Mouse (Mus musculus) CD4-positive naive resting alpha-beta T cell, adult 57 days (primary cell): ENCODE data around the gene Nup214. TPM values are rescaled to one million over a fixed set of nuclear protein-coding genes. Genes with fewer than 3 reads are reported as not detected.

ENCODE experiments used
- total RNA-seq: library from RNA; stranded (reverse); gene quantifications from one replicate; pipeline ENCODE4 v1.2.4, GENCODE M21; 2023

Nup214 gene
- 132 TPM for total RNA-seq

DNA sequence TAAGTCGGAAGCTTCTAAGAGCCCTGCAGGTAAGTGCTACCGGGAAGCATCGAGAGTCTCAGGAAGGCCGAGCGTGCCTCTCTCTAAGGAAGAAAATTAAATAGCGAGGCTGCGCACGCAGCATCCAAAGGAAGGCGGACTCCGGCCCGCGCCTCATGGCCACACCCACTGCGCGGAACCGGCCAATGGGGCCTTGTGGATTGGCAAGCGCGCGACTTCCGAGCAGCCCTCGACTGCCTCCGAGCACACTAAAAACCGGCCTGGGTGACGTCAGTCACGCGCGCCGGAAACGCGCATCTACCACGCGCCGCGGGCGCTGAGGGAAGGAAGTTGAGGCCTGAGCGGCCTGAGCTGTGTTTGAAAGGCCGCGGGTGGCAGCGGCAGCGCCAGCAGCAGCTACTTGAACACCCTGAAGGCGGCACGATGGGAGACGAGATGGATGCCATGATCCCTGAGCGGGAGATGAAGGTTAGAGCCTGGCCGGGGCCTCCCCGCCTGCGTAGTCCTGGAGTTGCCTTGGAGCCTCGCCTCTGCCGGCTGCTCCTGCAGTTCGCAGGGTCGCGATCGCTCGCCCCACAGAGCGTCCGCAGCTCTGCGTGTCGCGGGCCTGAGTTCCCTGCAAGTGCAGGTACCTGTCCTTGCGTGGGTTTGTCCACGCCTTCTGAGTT lies at the start of gene Nup214:
Gene Nup214 (plus strand): TSS at position 296 of the 668 bp plus-strand sequence.

DNA sequence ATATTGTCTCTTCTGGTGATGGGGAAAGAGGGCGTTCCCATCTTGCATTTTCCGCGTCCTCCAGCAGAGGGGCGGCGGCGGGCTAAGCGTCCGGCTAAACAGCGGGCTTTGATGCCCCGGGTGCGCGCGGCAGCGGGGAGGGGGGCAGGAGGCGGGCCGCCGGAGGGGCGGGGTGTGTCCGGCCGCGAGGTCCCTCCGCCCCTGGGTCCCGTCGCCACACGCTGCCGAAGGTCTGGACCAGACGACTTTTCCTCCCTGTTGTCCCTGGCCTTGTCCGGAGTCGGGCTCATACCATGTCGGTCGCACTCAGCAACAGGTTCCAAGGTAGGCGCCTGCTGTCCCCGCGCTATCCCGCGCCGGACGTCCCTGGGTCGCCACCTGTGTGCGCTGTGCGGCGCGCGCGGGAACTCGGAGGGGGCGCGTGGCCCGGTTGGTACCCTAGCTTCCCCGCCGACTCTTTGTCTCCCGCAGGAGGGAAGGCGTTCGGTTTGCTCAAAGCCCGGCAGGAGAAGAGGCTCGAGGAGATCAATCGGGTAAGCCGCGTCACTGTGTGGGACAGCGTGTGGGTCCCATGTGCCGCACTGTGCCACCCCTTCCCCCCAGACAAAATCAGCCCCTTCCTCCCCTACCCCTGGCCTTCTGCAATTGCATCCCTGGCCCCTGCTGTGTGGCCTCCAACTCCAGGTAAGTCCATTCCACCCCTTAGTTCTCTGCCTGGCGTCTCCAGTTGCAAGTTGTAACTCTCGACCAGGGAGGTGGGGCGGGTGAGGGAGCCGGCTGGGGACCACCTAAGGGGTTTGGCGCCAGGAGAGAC lies 24.0 kb upstream of the Nup214 start, which contains the start of gene Aif1l:
Gene Aif1l (plus strand): TSS at position 82 of the 814 bp plus-strand sequence.

DNA sequence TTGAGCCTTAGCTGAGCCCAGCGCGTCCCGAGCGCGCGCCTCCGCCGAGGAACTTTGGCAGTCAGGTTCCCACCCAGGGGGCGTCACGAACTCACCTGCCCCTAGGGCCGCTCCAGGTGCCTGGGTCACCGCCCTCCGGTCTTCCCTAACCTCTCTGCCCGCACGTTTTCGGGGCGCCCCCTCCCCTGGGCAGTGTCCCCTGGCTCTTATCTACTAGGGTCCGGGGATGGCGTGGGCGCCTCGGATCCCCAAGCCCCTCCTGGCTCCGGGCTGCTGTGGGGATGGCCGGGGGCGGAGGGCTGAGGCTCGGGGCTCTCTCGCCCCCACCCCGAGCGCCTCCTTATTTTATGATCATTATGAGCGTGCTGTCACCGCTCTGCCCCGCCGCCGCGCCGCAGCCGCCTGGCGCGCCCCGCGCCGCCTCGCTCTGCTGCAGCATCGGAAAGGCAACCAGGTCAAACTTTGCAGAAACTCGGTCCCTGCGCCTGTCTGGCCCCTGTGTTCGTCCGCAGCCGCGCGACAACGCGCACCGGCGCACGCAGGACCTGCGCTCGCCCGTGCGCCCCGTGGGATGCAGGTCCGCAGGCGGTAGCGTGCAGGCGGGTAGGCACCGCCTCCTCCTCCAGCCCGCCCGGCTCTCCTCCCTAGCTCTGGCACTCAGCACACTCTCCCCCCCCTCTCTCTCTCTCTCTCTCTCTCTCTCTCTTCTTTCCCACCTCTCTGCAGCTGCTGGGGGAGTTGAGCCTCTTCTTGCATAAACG lies 110.1 kb downstream of the Nup214 start, which contains the start of gene Fam78a:
Gene Fam78a (minus strand): TSS at position 747 of the 761 bp plus-strand sequence.

DNA sequence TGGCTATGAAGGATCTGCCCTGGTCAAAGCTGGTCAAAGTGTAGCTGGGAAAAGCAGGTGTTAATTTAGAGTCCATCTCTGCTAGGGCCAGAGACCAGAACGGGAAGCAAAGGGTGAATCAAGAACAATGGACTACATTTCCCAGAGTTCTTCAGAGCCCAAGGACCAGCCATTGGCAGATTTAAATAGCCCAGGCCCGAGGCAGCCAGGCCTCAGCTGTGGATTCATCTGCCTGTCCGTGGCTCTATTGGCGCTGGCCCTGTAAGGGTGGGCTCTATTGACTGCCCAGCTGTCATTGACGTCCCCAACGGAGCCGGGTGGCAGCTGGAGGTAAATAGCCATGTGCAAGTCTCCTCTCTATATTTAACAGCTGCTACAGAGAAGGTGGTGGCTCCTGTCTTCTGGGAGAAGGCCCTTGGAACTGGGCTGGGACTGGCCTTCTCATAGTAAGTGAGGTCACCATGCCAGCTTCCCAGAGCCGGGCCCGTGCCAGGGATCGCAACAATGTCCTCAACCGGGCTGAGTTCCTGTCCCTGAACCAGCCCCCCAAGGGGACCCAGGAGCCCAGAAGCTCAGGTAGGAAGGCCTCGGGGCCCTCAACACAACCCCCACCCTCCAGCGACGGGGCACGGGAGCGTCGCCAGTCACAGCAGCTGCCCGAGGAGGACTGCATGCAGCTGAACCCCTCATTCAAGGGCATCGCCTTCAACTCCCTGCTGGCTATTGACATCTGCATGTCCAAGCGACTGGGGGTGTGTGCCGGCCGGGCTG lies 121.3 kb downstream of the Nup214 start, which contains the start of gene Plpp7:
Gene Plpp7 (plus strand): TSS at position 178 of the 771 bp plus-strand sequence.

Other genes starting within 250 kb of the Nup214 start
- gene Qrfp, start 163.9 kb upstream of the Nup214 start, total RNA-seq, result 3.4 TPM
- gene Fibcd1, start 128.4 kb upstream of the Nup214 start, total RNA-seq, result 0.53 TPM
- 0.15 TPM for gene Lamc3, start 87.1 kb upstream of the Nup214 start, total RNA-seq
- not detected for gene Aif1l, start 24.3 kb upstream of the Nup214 start, total RNA-seq
- 176 TPM for gene Fam78a, start 110.4 kb downstream of the Nup214 start, total RNA-seq
- gene Plpp7, start 121.1 kb downstream of the Nup214 start, total RNA-seq, result not detected
- 145 TPM for gene Prrc2b, start 176.6 kb downstream of the Nup214 start, total RNA-seq